Comparison of ENCODE assay signal across 8 mouse cellular contexts in the genomic region with DNA sequence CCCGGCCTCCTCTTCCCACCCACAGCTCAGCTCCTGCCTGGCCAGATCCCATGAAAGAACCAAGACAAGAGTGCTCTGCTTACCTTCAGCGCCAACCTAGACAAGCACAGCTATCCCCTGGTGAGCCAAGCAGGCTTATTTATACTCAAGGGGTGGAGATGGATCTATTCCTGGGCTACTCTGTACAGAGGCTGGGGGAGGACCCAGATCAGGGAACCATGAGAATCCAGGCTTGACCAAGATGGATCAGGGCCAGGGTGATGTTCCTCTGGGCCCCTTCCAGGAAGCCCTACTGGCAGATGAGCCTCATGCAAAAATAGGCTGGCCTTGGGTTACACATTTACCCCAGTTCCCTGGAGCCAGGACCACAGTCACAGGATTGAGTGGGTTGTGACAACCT. TPM values are rescaled to one million over a fixed set of nuclear protein-coding genes. Genes with fewer than 3 reads are reported as not detected.
DNase-seq lines count a peak whose midpoint lies in the region; ATAC-seq and TF ChIP-seq lines count a peak whose summit lies in the region.

Agt (minus strand) TSS at position 114 of the 400 bp plus-strand sequence.

- 88% methylated on average over 2 of the region's 2 CpGs for WGBS in forebrain, embryonic 10.5 days
- WGBS in forebrain, embryonic 11.5 days, result 78% methylated on average over 2 of the region's 2 CpGs
- WGBS in liver, embryonic 14.5 days (ENCODE audit: insufficient replicate concordance), result 49% methylated on average over 2 of the region's 2 CpGs

- TF ChIP-seq EP300 in liver, embryonic 14.5 days (IDR thresholded peaks at IDR 0.05; ENCODE audit: low read depth), result no peak

- H3K4me1 ChIP-seq in forebrain, embryonic 10.5 days, result peaks cover 22% of the 10 kb centered on the region
- no peaks in the 10 kb centered on the region for H3K4me1 ChIP-seq in forebrain, embryonic 11.5 days (replicated peaks; ENCODE audit: control insufficient read depth, insufficient read depth, low read length)
- H3K4me1 ChIP-seq in liver, embryonic 14.5 days (replicated peaks; ENCODE audit: control insufficient read depth in 2 of 2, insufficient read depth in 2 of 2, low read length in 1 of 2), result peaks cover 0 to 31% of the 10 kb centered on the region in 2 experiments; a peak in 2 of 4 replicates

- no peak for DNase-seq in forebrain, embryonic 10.5 days (ENCODE audit: extremely low spot score, low spot score)
- DNase-seq in forebrain, embryonic 11.5 days (ENCODE audit: low spot score), result no peak
- DNase-seq in Muller cell, postnatal 12 days (ENCODE audit: inconsistent ontology term), result peak; percentile 83
- peak; percentile 7 for DNase-seq in fibroblast of lung, adult 2 months (ENCODE audit: low read depth)
- peak; percentile 89 to 94 for DNase-seq in kidney, adult 8-10 months
- peak; percentile 13 to 26 (median 18) for DNase-seq in liver, embryonic 14.5 days (ENCODE audit: low read depth in 3 of 3, low spot score in 3 of 3)
- no peak for DNase-seq in urinary bladder, postnatal 10 days (ENCODE audit: low spot score)
- no peak for DNase-seq in embryo, embryonic 10.5 days (ENCODE audit: low spot score)

- TF ChIP-seq CTCF in liver, embryonic 14.5 days (IDR thresholded peaks at IDR 0.05; ENCODE audit: low read depth), result no peak

- H3K9me3 ChIP-seq in forebrain, embryonic 10.5 days, result no peaks in the 10 kb centered on the region
- H3K9me3 ChIP-seq in forebrain, embryonic 11.5 days (ENCODE audit: control insufficient read depth, low read length), result no peaks in the 10 kb centered on the region
- no peaks in the 10 kb centered on the region for H3K9me3 ChIP-seq in liver, embryonic 14.5 days (ENCODE audit: control insufficient read depth, low read length)

- no peak for ATAC-seq in forebrain, embryonic 11.5 days (replicated peaks; ENCODE audit: low FRiP score)
- peak; percentile 26; the same call in 1 of the 2 replicates for ATAC-seq in liver, embryonic 14.5 days (ENCODE audit: insufficient read depth)

- H3K4me2 ChIP-seq in forebrain, embryonic 11.5 days (ENCODE audit: low read depth, low read length, severe bottlenecking), result no peak within 1 kb of the TSS
- H3K4me2 ChIP-seq in liver, embryonic 14.5 days (ENCODE audit: low read depth), result peak within 1 kb of the TSS; percentile 46

- H3K27ac ChIP-seq in forebrain, embryonic 10.5 days, result 0 out of 2 replicates have a peak within 1 kb of the TSS, but pooled peaks have one; percentile 20
- H3K27ac ChIP-seq in forebrain, embryonic 11.5 days (ENCODE audit: low read depth, low read length), result no peak within 1 kb of the TSS
- no peak within 1 kb of the TSS for H3K27ac ChIP-seq in liver, embryonic 14.5 days

- no peaks in the 10 kb centered on the region for H3K27me3 ChIP-seq in forebrain, embryonic 10.5 days (ENCODE audit: poor library complexity, severe bottlenecking)
- no peaks in the 10 kb centered on the region for H3K27me3 ChIP-seq in forebrain, embryonic 11.5 days (ENCODE audit: control insufficient read depth, insufficient read depth, low read length)
- H3K27me3 ChIP-seq in liver, embryonic 14.5 days (ENCODE audit: control insufficient read depth, insufficient read depth, low read length), result no peaks in the 10 kb centered on the region

- H3K36me3 ChIP-seq in forebrain, embryonic 10.5 days (replicated peaks), result no peaks in the 10 kb centered on the region
- H3K36me3 ChIP-seq in forebrain, embryonic 11.5 days (ENCODE audit: control insufficient read depth, insufficient read depth, low read length), result no peaks in the 10 kb centered on the region
- H3K36me3 ChIP-seq in liver, embryonic 14.5 days (replicated peaks; ENCODE audit: control insufficient read depth, insufficient read depth, low read depth), result no peaks in the 10 kb centered on the region

- H3K4me3 ChIP-seq in forebrain, embryonic 10.5 days, result no peak within 1 kb of the TSS
- no peak within 1 kb of the TSS for H3K4me3 ChIP-seq in forebrain, embryonic 11.5 days (ENCODE audit: low read depth, low read length)
- peak within 1 kb of the TSS; percentile 26 to 32 for H3K4me3 ChIP-seq in liver, embryonic 14.5 days (ENCODE audit: insufficient read depth in 1 of 2, low read depth in 2 of 2, low read length in 2 of 2)

- H3K9ac ChIP-seq in forebrain, embryonic 11.5 days (ENCODE audit: low read length), result no peak within 1 kb of the TSS
- no peak within 1 kb of the TSS for H3K9ac ChIP-seq in liver, embryonic 14.5 days (replicated peaks)

RNA-seq across cellular contexts. Expression of gene Agt, which starts in this region (rescaled TPM):
- polyA plus RNA-seq in forebrain, embryonic 10.5 days (2016; fragmentation: Nextera tagmentation; extraction: Ambion mirVana), result not detected in 2 replicates
- not detected in 2 replicates for polyA plus RNA-seq in forebrain, embryonic 11.5 days (2014; fragmentation: Nextera tagmentation; extraction: Ambion mirVana)
- polyA plus RNA-seq in liver, embryonic 14.5 days (2012; rRNA removed), result 63.3 and 73.0 TPM in 2 replicates
- polyA plus RNA-seq in liver, embryonic 14.5 days (2014; fragmentation: Nextera tagmentation; extraction: Ambion mirVana), result 94.2 and 94.5 TPM in 2 replicates

Comparison
In these comparisons a context has a peak if more than half of its experiments do, and no peak if none do; other contexts are left out.
1. RNA of gene Agt (polyA plus RNA-seq): 63.3 to 94.5 TPM in liver, embryonic 14.5 days; not detected in forebrain, embryonic 11.5 days and not detected in forebrain, embryonic 10.5 days; every median in the first group is over 10 times any median in the second.
2. DNase-seq: peak in Muller cell, postnatal 12 days (single experiment), fibroblast of lung, adult 2 months (single experiment), kidney, adult 8-10 months (2 of 2) and liver, embryonic 14.5 days (3 of 3); none in forebrain, embryonic 10.5 days (single experiment), forebrain, embryonic 11.5 days (single experiment), urinary bladder, postnatal 10 days (single experiment) and embryo, embryonic 10.5 days (single experiment).
3. H3K4me3 ChIP-seq: peak in liver, embryonic 14.5 days (2 of 2); none in forebrain, embryonic 10.5 days (single experiment) and forebrain, embryonic 11.5 days (single experiment).